Mouse (Mus musculus): ENCODE results near the gene Stil. TPM values are rescaled to one million over a fixed set of nuclear protein-coding genes. Genes with fewer than 3 reads are reported as not detected.
"Not testable (repeated sequence)": the region's sequence is repeated elsewhere in the genome, so short reads cannot be mapped to it uniquely, and the experiment has no call there.

Stil gene
- polyA plus RNA-seq (2012; rRNA removed): 0.53 and 0.80 TPM in 2 replicates

- peak; percentile 95 to 97 for DNase-seq (ENCODE audit: extremely low spot score in 1 of 2, low spot score in 1 of 2)
These were observed at the start of gene Stil for GRCm38 (mm10) chr4:114999773-115000428. Gene Stil, plus strand, starts transcription at chr4:115000159.

GRCm38 (mm10) chr4:114953172-114953571, 46.8 kb upstream of the Stil start:
- DNase-seq (ENCODE audit: extremely low spot score in 1 of 2, low spot score in 1 of 2): no peak

- DNase-seq (ENCODE audit: extremely low spot score in 1 of 2, low spot score in 1 of 2): no peak
These were observed 42.6 kb upstream of the Stil start for GRCm38 (mm10) chr4:114957403-114957802.

GRCm38 (mm10) chr4:114958231-114958630, 41.7 kb upstream of the Stil start:
- DNase-seq (ENCODE audit: extremely low spot score in 1 of 2, low spot score in 1 of 2): peak in 1 of 2 experiments; percentile 38

GRCm38 (mm10) chr4:114958786-114959185, 41.2 kb upstream of the Stil start:
- DNase-seq (ENCODE audit: extremely low spot score in 1 of 2, low spot score in 1 of 2): no peak

- no peak for DNase-seq (ENCODE audit: extremely low spot score in 1 of 2, low spot score in 1 of 2)
These were observed 40.4 kb upstream of the Stil start for GRCm38 (mm10) chr4:114959533-114959932.

GRCm38 (mm10) chr4:114960881-114961280, 39.1 kb upstream of the Stil start:
- DNase-seq (ENCODE audit: extremely low spot score in 1 of 2, low spot score in 1 of 2): not testable (repeated sequence)

- no peak for DNase-seq (ENCODE audit: extremely low spot score in 1 of 2, low spot score in 1 of 2)
These were observed 29.2 kb upstream of the Stil start for GRCm38 (mm10) chr4:114970736-114971135.

GRCm38 (mm10) chr4:114973229-114973740, 26.7 kb upstream of the Stil start:
- no peak for DNase-seq (ENCODE audit: extremely low spot score in 1 of 2, low spot score in 1 of 2)

- DNase-seq (ENCODE audit: extremely low spot score in 1 of 2, low spot score in 1 of 2): no peak
These were observed 17.3 kb upstream of the Stil start for GRCm38 (mm10) chr4:114982619-114983018.

GRCm38 (mm10) chr4:114983020-114983419, 16.9 kb upstream of the Stil start:
- DNase-seq (ENCODE audit: extremely low spot score in 1 of 2, low spot score in 1 of 2): peak in 1 of 2 experiments; percentile 48

- no peak for DNase-seq (ENCODE audit: extremely low spot score in 1 of 2, low spot score in 1 of 2)
These were observed 13.8 kb upstream of the Stil start for GRCm38 (mm10) chr4:114986211-114986590.

GRCm38 (mm10) chr4:114986591-114987432, 13.1 kb upstream of the Stil start, which contains the start of gene Cmpk1:
Gene Cmpk1, minus strand, starts transcription at chr4:114987241.
- DNase-seq (ENCODE audit: extremely low spot score in 1 of 2, low spot score in 1 of 2): peak; percentile 63 to 86

GRCm38 (mm10) chr4:114994218-114994617, 5.7 kb upstream of the Stil start:
- no peak for DNase-seq (ENCODE audit: extremely low spot score in 1 of 2, low spot score in 1 of 2)

GRCm38 (mm10) chr4:114997051-114997450, 2.9 kb upstream of the Stil start:
- peak in 1 of 2 experiments; percentile 50 for DNase-seq (ENCODE audit: extremely low spot score in 1 of 2, low spot score in 1 of 2)

GRCm38 (mm10) chr4:114999445-114999772, 550 bp upstream of the Stil start:
- no peak for DNase-seq (ENCODE audit: extremely low spot score in 1 of 2, low spot score in 1 of 2)

GRCm38 (mm10) chr4:115000429-115000795, 453 bp downstream of the Stil start:
- no peak for DNase-seq (ENCODE audit: extremely low spot score in 1 of 2, low spot score in 1 of 2)

- DNase-seq (ENCODE audit: extremely low spot score in 1 of 2, low spot score in 1 of 2): no peak
These were observed 14.3 kb downstream of the Stil start for GRCm38 (mm10) chr4:115014276-115014675.

GRCm38 (mm10) chr4:115019997-115020396, 20.0 kb downstream of the Stil start:
- DNase-seq (ENCODE audit: extremely low spot score in 1 of 2, low spot score in 1 of 2): peak in 1 of 2 experiments; percentile 35

- no peak for DNase-seq (ENCODE audit: extremely low spot score in 1 of 2, low spot score in 1 of 2)
These were observed 35.1 kb downstream of the Stil start for GRCm38 (mm10) chr4:115035043-115035442.

- DNase-seq (ENCODE audit: extremely low spot score in 1 of 2, low spot score in 1 of 2): peak in 1 of 2 experiments; percentile 55
These were observed 38.3 kb downstream of the Stil start for GRCm38 (mm10) chr4:115038242-115038641.

- no peak for DNase-seq (ENCODE audit: extremely low spot score in 1 of 2, low spot score in 1 of 2)
These were observed 45.7 kb downstream of the Stil start for GRCm38 (mm10) chr4:115045621-115046020.
